ENCODE assay signal across 19 mouse cellular contexts in genomic region chr6:50847548-50847947, GRCm38 (mm10).
"Had no signal": no experiment of that assay in that cellular context is flagged by ENCODE, and none has a peak within 500 bp of the region (broad histone marks: within the 10 kb centered on the region; RNA-seq: fewer than 3 reads in every experiment).

No protein-coding gene starts in this region.

- H3K27me3 ChIP-seq: midbrain, embryonic 12.5 days; neural tube, embryonic 13.5 days; neural tube, embryonic 15.5 days had no signal

- H3K27ac ChIP-seq: midbrain, embryonic 10.5 days; midbrain, embryonic 12.5 days had no signal

- H3K36me3 ChIP-seq: midbrain, embryonic 10.5 days; midbrain, embryonic 12.5 days; neural tube, embryonic 13.5 days; neural tube, embryonic 15.5 days had no signal

- H3K4me2 ChIP-seq: midbrain, embryonic 12.5 days had no signal

- DNase-seq: lung, adult 18-20 months; lung, embryonic 14.5 days; lung, postnatal 10 days; lung, postnatal 4 days; midbrain, embryonic 14.5 days; retina, postnatal 1 day; right cerebral cortex, adult 18-20 months; right cerebral cortex, postnatal 25 days; right cerebral cortex, postnatal 4 days; spleen, adult 18-20 months; thymus, adult 18-20 months; thymus, postnatal 14 days; thymus, postnatal 36 days had no signal

- H3K4me3 ChIP-seq: midbrain, embryonic 10.5 days; midbrain, embryonic 12.5 days; myocyte; neural tube, embryonic 13.5 days; neural tube, embryonic 15.5 days had no signal

- H3K9ac ChIP-seq: lung, embryonic 14.5 days; midbrain, embryonic 12.5 days; neural tube, embryonic 13.5 days; neural tube, embryonic 15.5 days had no signal

- H3K9me3 ChIP-seq: midbrain, embryonic 10.5 days; midbrain, embryonic 12.5 days; neural tube, embryonic 13.5 days; neural tube, embryonic 15.5 days had no signal

- ATAC-seq: midbrain, embryonic 16.5 days had no signal
